ENCODE assay signal across 13 mouse cellular contexts in the genomic region with DNA sequence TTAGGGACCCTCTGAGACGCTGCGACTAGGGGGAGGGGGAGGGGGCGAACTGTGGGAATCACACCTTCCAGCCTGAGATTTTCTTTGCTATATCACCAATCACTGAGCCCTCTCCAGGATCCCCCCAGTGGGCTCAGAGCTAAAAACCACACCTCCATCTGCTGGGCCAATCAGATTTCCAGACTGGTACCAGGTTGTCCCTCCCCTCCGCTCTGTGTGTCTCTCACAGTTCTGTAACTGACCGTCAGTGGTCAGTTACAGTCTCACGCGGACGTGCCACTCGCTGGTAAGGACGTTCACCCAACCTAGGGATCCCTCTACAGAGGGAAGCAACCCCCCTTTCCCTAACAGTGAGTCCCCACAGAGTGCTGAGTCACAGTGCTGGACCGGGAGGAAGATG.
A peak's percentile ranks its signal among the peaks of the same experiment; 100 is the strongest.
DNase-seq lines count a peak whose midpoint lies in the region; ATAC-seq lines count a peak whose summit lies in the region.
"Had no signal": no experiment of that assay in that cellular context is flagged by ENCODE, and none has a peak within 500 bp of the region (broad histone marks: within the 10 kb centered on the region; RNA-seq: fewer than 3 reads in every experiment).

No protein-coding gene starts in this region.

- H3K9ac ChIP-seq in hindbrain, embryonic 11.5 days (ENCODE audit: low read depth, low read length), result no peak overlapping the region
- no peak overlapping the region for H3K9ac ChIP-seq in hindbrain, embryonic 16.5 days (ENCODE audit: low read depth, low read length)
- H3K9ac ChIP-seq in hindbrain, embryonic 13.5 days, result no peak overlapping the region
- H3K9ac ChIP-seq: kidney, embryonic 15.5 days had no signal

- no peak overlapping the region for H3K27ac ChIP-seq in hindbrain, embryonic 11.5 days (ENCODE audit: low read depth, low read length)
- H3K27ac ChIP-seq in hindbrain, embryonic 16.5 days (ENCODE audit: low read depth, low read length), result no peak overlapping the region
- H3K27ac ChIP-seq in hindbrain, embryonic 13.5 days, result no peak overlapping the region
- H3K27ac ChIP-seq: kidney, embryonic 15.5 days had no signal

- WGBS in hindbrain, embryonic 11.5 days, result 36% methylated on average over 11 of the region's 11 CpGs
- WGBS in hindbrain, embryonic 16.5 days, result 45% methylated on average over 10 of the region's 11 CpGs
- WGBS in hindbrain, embryonic 13.5 days, result 32% methylated on average over 11 of the region's 11 CpGs

- no peaks in the 10 kb centered on the region for H3K27me3 ChIP-seq in hindbrain, embryonic 11.5 days (ENCODE audit: control insufficient read depth, insufficient read depth, low read length)
- H3K27me3 ChIP-seq in hindbrain, embryonic 16.5 days (replicated peaks; ENCODE audit: control insufficient read depth, insufficient read depth, low read length), result no peaks in the 10 kb centered on the region
- H3K27me3 ChIP-seq in hindbrain, embryonic 13.5 days, result no peaks in the 10 kb centered on the region
- H3K27me3 ChIP-seq: kidney, embryonic 15.5 days had no signal

- DNase-seq in hindbrain, embryonic 11.5 days (ENCODE audit: low spot score), result no peak
- peak; percentile 51 for DNase-seq in retina, postnatal 1 day
- no peak for DNase-seq in retina, embryonic 14.5 days (ENCODE audit: low spot score)
- DNase-seq in cerebellum, adult 9-10 months, result no peak
- no peak for DNase-seq in layer of hippocampus, adult 8-10 months (ENCODE audit: low spot score in 2 of 2)
- DNase-seq in frontal cortex, postnatal 10 days (ENCODE audit: low spot score in 2 of 2), result no peak
- DNase-seq: adrenal gland, adult 8-10 months; lung, postnatal 10 days; thymus, postnatal 14 days had no signal

- no peak overlapping the region for H3K4me3 ChIP-seq in hindbrain, embryonic 11.5 days (ENCODE audit: low read depth, low read length)
- no peak overlapping the region for H3K4me3 ChIP-seq in hindbrain, embryonic 16.5 days (ENCODE audit: low read length)
- no peak overlapping the region for H3K4me3 ChIP-seq in hindbrain, embryonic 13.5 days
- H3K4me3 ChIP-seq: kidney, embryonic 15.5 days; myocyte had no signal

- peak; percentile 72 for ATAC-seq in hindbrain, embryonic 11.5 days (ENCODE audit: low FRiP score)
- ATAC-seq in hindbrain, embryonic 16.5 days, result no peak
- ATAC-seq in hindbrain, embryonic 13.5 days (ENCODE audit: low FRiP score), result no peak

- no peak overlapping the region for H3K4me2 ChIP-seq in hindbrain, embryonic 11.5 days (replicated peaks; ENCODE audit: low read depth, low read length)
- H3K4me2 ChIP-seq in hindbrain, embryonic 16.5 days (ENCODE audit: low read length), result no peak overlapping the region
- peak overlapping the region; percentile 17; the same call in 1 of the 2 replicates for H3K4me2 ChIP-seq in hindbrain, embryonic 13.5 days
- H3K4me2 ChIP-seq: kidney, embryonic 15.5 days had no signal

- no peaks in the 10 kb centered on the region for H3K9me3 ChIP-seq in hindbrain, embryonic 11.5 days (ENCODE audit: control insufficient read depth, low read length)
- no peaks in the 10 kb centered on the region for H3K9me3 ChIP-seq in hindbrain, embryonic 16.5 days (ENCODE audit: control insufficient read depth, low read length)
- H3K9me3 ChIP-seq in hindbrain, embryonic 13.5 days, result no peaks in the 10 kb centered on the region
- H3K9me3 ChIP-seq: kidney, embryonic 15.5 days had no signal

- H3K36me3 ChIP-seq in hindbrain, embryonic 11.5 days (ENCODE audit: control insufficient read depth, insufficient read depth, low read length), result peaks cover 6% of the 10 kb centered on the region; the same call in 1 of the 2 replicates
- H3K36me3 ChIP-seq in hindbrain, embryonic 16.5 days (ENCODE audit: control insufficient read depth, insufficient read depth, low read length), result peaks cover 7% of the 10 kb centered on the region; the same call in 1 of the 2 replicates
- H3K36me3 ChIP-seq in hindbrain, embryonic 13.5 days, result peaks cover 46% of the 10 kb centered on the region

- no peaks in the 10 kb centered on the region for H3K4me1 ChIP-seq in hindbrain, embryonic 11.5 days (replicated peaks; ENCODE audit: control insufficient read depth, insufficient read depth, low read length)
- peaks cover 2% of the 10 kb centered on the region for H3K4me1 ChIP-seq in hindbrain, embryonic 16.5 days (ENCODE audit: control insufficient read depth, insufficient read depth, low read depth, low read length)
- H3K4me1 ChIP-seq in hindbrain, embryonic 13.5 days (replicated peaks), result peaks cover 25% of the 10 kb centered on the region
